Mouse (Mus musculus): ENCODE data around the gene Ubn1. TPM values are rescaled to one million over a fixed set of nuclear protein-coding genes. Genes with fewer than 3 reads are reported as not detected.
A peak's percentile ranks its signal among the peaks of the same experiment; 100 is the strongest.

Ubn1 gene
- total and polyA plus RNA-seq, 3 experiments = 17.4 to 33.2 (median 32.5) TPM

GRCm38 (mm10) chr16:5058114-5058513, 8.3 kb downstream of the Ubn1 start:
- in situ Hi-C loops (cut with MboI; ENCODE audit: low pct_ligation_motif_present, low pct_unique_long_range_greater_than_20kb, low sequenced_read_pairs) (no loop called here), dilution Hi-C loops (cut with MboI; ENCODE audit: extremely low pct_ligation_motif_present, extremely low pct_unique_long_range_greater_than_20kb, low sequenced_read_pairs) (no loop called here)
- H3K79me2 ChIP-seq (replicated peaks; ENCODE audit: control insufficient read depth, extremely low read depth, insufficient read depth, poor library complexity, severe bottlenecking) = peaks cover 14% of the 10 kb centered on the region
- H3K9ac ChIP-seq (ENCODE audit: insufficient read depth, low read depth) = no peak overlapping the region
- H3K27ac ChIP-seq (ENCODE audit: insufficient read depth, low read depth) = no peak overlapping the region
- no peak overlapping the region for H3K4me2 ChIP-seq (ENCODE audit: insufficient read depth, low read depth, poor library complexity, severe bottlenecking)
- H3K27me3 ChIP-seq (replicated peaks) = no peaks in the 10 kb centered on the region
- peak; percentile 41 for DNase-seq (ENCODE audit: extremely low read depth)
- 0 out of 4 replicates have a peak, but pooled peaks cover 0 to 3% of the 10 kb centered on the region in 2 experiments for H3K4me1 ChIP-seq (ENCODE audit: control insufficient read depth in 1 of 2, insufficient read depth in 2 of 2)
- H3K36me3 ChIP-seq (replicated peaks in 1 of 2; ENCODE audit: control insufficient read depth in 1 of 2, insufficient read depth in 1 of 2, low read length in 1 of 2) = peaks cover 47 to 74% of the 10 kb centered on the region in 2 experiments
- H3K4me3 ChIP-seq (replicated peaks in 1 of 3; ENCODE audit: low read depth in 2 of 3, low read length in 2 of 3, poor library complexity in 1 of 3) = no peak overlapping the region
- H3K9me3 ChIP-seq (replicated peaks; ENCODE audit: low read length) = no peaks in the 10 kb centered on the region
- TF ChIP-seq RAD21 (IDR thresholded peaks at IDR 0.05; ENCODE audit: low read depth, low read length) (peak; percentile 32), GABPA (IDR thresholded peaks at IDR 0.05; ENCODE audit: insufficient replicate concordance, low read depth, low read length) (no peak), CTCF (conservative IDR thresholded peaks at IDR 0.05 in 1 of 2, IDR thresholded peaks at IDR 0.05 in 1 of 2; ENCODE audit: low read depth in 2 of 2, low read length in 2 of 2) (peak; percentile 53 to 60; a peak in 3 of 4 replicates), SMC3 (IDR thresholded peaks at IDR 0.05; ENCODE audit: low read depth, low read length) (peak; percentile 45), POLR2AphosphoS2 (IDR thresholded peaks at IDR 0.05; ENCODE audit: low read depth, low read length) (no peak)

GRCm38 (mm10) chr16:5063472-5063871, 13.6 kb downstream of the Ubn1 start:
- dilution Hi-C loops (cut with MboI; ENCODE audit: extremely low pct_ligation_motif_present, extremely low pct_unique_long_range_greater_than_20kb, low sequenced_read_pairs) (no loop called here), in situ Hi-C loops (cut with MboI; ENCODE audit: low pct_ligation_motif_present, low pct_unique_long_range_greater_than_20kb, low sequenced_read_pairs) (no loop called here)
- Histone ChIP-seq H3K79me2 (replicated peaks; ENCODE audit: control insufficient read depth, extremely low read depth, insufficient read depth, poor library complexity, severe bottlenecking) (peaks cover 5% of the 10 kb centered on the region; the same call in 1 of the 2 replicates), H3K4me2 (ENCODE audit: insufficient read depth, low read depth, poor library complexity, severe bottlenecking) (no peak overlapping the region), H3K4me1 (ENCODE audit: control insufficient read depth in 1 of 2, insufficient read depth in 2 of 2) (no peaks in the 10 kb centered on the region), H3K27me3 (replicated peaks) (no peaks in the 10 kb centered on the region), H3K36me3 (replicated peaks in 1 of 2; ENCODE audit: control insufficient read depth in 1 of 2, insufficient read depth in 1 of 2, low read length in 1 of 2) (peaks cover 54 to 77% of the 10 kb centered on the region in 2 experiments), H3K27ac (ENCODE audit: insufficient read depth, low read depth) (no peak overlapping the region), H3K9me3 (replicated peaks; ENCODE audit: low read length) (no peaks in the 10 kb centered on the region), H3K4me3 (replicated peaks in 1 of 3; ENCODE audit: low read depth in 2 of 3, low read length in 2 of 3, poor library complexity in 1 of 3) (no peak overlapping the region), H3K9ac (ENCODE audit: insufficient read depth, low read depth) (no peak overlapping the region)
- no peak for TF ChIP-seq ZKSCAN1 (IDR thresholded peaks at IDR 0.05; ENCODE audit: borderline replicate concordance, low read depth, low read length)
- DNase-seq (ENCODE audit: extremely low read depth) = no peak

GRCm38 (mm10) chr16:5070321-5070720, 20.5 kb downstream of the Ubn1 start:
- TF ChIP-seq CHD1 (IDR thresholded peaks at IDR 0.05; ENCODE audit: low read depth, low read length) (no peak), RCOR1 (conservative IDR thresholded peaks at IDR 0.05; ENCODE audit: low read depth, low read length) (no peak), POLR2AphosphoS2 (IDR thresholded peaks at IDR 0.05; ENCODE audit: low read depth, low read length) (no peak), CTCF (conservative IDR thresholded peaks at IDR 0.05 in 1 of 2, IDR thresholded peaks at IDR 0.05 in 1 of 2; ENCODE audit: low read depth in 2 of 2, low read length in 2 of 2) (no peak), HCFC1 (IDR thresholded peaks at IDR 0.05; ENCODE audit: low read depth, low read length) (no peak), SMC3 (IDR thresholded peaks at IDR 0.05; ENCODE audit: low read depth, low read length) (no peak), MAFK (IDR thresholded peaks at IDR 0.05; ENCODE audit: insufficient replicate concordance, low read length) (no peak), ZC3H11A (IDR thresholded peaks at IDR 0.05; ENCODE audit: low read depth, low read length) (no peak), NRF1 (IDR thresholded peaks at IDR 0.05; ENCODE audit: low read depth, low read length) (no peak), KAT2A (IDR thresholded peaks at IDR 0.05; ENCODE audit: insufficient replicate concordance, low read length) (no peak), CHD2 (IDR thresholded peaks at IDR 0.05; ENCODE audit: low read length) (no peak), POLR2A (IDR thresholded peaks at IDR 0.05; ENCODE audit: low read depth, low read length) (no peak)
- H3K36me3 ChIP-seq (replicated peaks in 1 of 2; ENCODE audit: control insufficient read depth in 1 of 2, insufficient read depth in 1 of 2, low read length in 1 of 2) = peaks cover 61 to 88% of the 10 kb centered on the region in 2 experiments
- no peak overlapping the region for H3K27ac ChIP-seq (ENCODE audit: insufficient read depth, low read depth)
- no peak for DNase-seq (ENCODE audit: extremely low read depth)
- in situ Hi-C loops (cut with MboI; ENCODE audit: low pct_ligation_motif_present, low pct_unique_long_range_greater_than_20kb, low sequenced_read_pairs) = no loop called here
- H3K4me1 ChIP-seq (ENCODE audit: control insufficient read depth in 1 of 2, insufficient read depth in 2 of 2) = no peaks in the 10 kb centered on the region
- no peaks in the 10 kb centered on the region for H3K9me3 ChIP-seq (replicated peaks; ENCODE audit: low read length)
- dilution Hi-C loops (cut with MboI; ENCODE audit: extremely low pct_ligation_motif_present, extremely low pct_unique_long_range_greater_than_20kb, low sequenced_read_pairs) = no loop called here
- no peaks in the 10 kb centered on the region; the same call in 1 of the 2 replicates for H3K79me2 ChIP-seq (replicated peaks; ENCODE audit: control insufficient read depth, extremely low read depth, insufficient read depth, poor library complexity, severe bottlenecking)
- no peak overlapping the region for H3K9ac ChIP-seq (ENCODE audit: insufficient read depth, low read depth)
- no peak overlapping the region for H3K4me3 ChIP-seq (replicated peaks in 1 of 3; ENCODE audit: low read depth in 2 of 3, low read length in 2 of 3, poor library complexity in 1 of 3)
- H3K27me3 ChIP-seq (replicated peaks) = no peaks in the 10 kb centered on the region
- no peak overlapping the region for H3K4me2 ChIP-seq (ENCODE audit: insufficient read depth, low read depth, poor library complexity, severe bottlenecking)

Measured in CH12.LX (cell line).